Mouse (Mus musculus): ENCODE results near the gene Keg1. TPM values are rescaled to one million over a fixed set of nuclear protein-coding genes. Genes with fewer than 3 reads are reported as not detected.

Gene Keg1
- polyA plus RNA-seq, 1 experiment from 2014 or later: not detected

DNA sequence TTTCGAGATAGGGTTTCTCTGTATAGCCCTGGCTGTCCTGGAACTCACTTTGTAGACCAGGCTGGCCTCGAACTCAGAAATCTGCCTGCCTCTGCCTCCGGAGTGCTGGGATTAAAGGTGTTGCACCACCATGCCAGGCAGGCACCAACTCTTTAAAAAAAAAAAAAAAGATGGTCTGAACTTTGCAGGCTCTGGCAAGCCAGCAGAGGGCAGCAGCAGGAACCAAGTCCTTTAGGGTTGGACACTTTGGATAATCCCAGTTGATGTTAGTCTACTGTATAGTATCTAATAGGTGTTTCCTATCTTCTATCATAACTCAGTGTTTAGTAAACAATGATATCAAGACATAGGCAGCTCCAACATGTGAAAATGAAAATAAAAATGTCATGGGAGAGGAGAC lies 26.7 kb downstream of the Keg1 start:
- Histone ChIP-seq H3K79me2 (ENCODE audit: inconsistent target) (no peaks in the 10 kb centered on the region), H3K36me3 (ENCODE audit: inconsistent target) (no peaks in the 10 kb centered on the region), H3K4me3 (ENCODE audit: inconsistent target) (no peak overlapping the region), H3K27ac (no peak overlapping the region)
- WGBS (ENCODE audit: missing documents): no CpG with 5 or more reads among the region's 3 CpGs

DNA sequence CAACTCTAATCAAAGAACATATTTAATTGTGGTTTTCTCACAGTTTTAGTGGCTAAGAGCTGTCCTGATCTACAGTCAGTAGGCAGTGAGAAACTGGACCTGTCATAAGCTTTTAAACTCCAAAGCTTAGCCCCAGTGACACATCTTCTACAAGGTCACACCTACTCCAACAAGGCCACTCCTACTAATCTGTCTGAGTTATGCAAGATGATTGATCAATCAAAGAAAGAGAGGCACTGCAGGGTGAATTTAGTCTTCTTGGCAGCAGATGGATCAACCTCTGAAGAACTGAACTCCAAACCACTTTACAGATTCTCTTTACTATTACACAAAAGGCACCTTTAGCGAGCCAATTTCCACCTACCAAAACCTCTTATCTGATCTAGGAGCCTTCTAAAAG lies 30.3 kb downstream of the Keg1 start:
- H3K36me3 ChIP-seq (ENCODE audit: inconsistent target): no peaks in the 10 kb centered on the region
- WGBS (ENCODE audit: missing documents): 88% methylated on average over 1 of the region's 1 CpGs
- H3K27ac ChIP-seq: no peak overlapping the region
- no peak overlapping the region for H3K4me3 ChIP-seq (ENCODE audit: inconsistent target)
- no peaks in the 10 kb centered on the region for H3K79me2 ChIP-seq (ENCODE audit: inconsistent target)

DNA sequence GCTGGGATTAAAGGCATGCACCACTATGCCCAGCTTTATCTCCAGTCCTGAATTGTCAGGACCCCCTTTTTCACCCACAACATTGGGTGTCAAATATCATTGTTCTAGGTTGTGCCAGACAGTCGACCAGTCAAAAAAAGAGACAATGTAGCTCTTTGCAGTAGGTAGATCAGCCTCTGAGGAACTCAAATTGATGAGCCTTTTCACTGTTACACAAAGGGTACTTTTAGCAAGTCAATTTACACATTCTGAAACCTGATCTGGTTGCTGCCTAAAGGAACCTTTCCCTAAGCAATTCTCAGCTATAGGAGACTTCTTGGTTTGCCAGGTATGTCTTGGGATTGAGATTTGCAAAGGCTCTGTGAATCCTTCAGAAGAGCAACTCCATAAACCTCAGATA lies 35.5 kb downstream of the Keg1 start:
- Histone ChIP-seq H3K4me3 (ENCODE audit: inconsistent target) (no peak overlapping the region), H3K36me3 (ENCODE audit: inconsistent target) (no peaks in the 10 kb centered on the region), H3K27ac (peak overlapping the region; percentile 65), H3K79me2 (ENCODE audit: inconsistent target) (no peaks in the 10 kb centered on the region)
- 72% methylated on average over 1 of the region's 1 CpGs for whole genome bisulfite sequencing (ENCODE audit: missing documents)

DNA sequence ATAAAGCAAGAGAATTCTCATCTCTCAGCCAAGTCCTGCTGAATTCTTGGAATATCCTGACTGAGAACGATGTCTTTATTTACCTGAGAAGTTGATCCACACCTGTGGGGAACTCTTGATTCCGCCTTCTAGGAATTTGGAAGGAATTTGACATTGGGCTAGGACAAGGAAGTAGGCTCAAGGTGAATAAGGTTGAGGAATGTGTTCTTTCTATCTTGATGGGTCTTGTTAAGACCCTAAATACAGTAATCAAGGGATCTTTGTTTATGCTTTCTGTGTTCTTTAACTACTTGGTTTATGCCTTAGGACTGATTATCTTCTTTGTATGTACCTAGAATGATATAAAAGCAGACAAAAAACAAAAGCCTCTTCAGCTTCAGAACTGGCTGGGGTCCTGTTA lies 36.4 kb downstream of the Keg1 start:
- no peaks in the 10 kb centered on the region for H3K79me2 ChIP-seq (ENCODE audit: inconsistent target)
- 94% methylated on average over 2 of the region's 2 CpGs for WGBS (ENCODE audit: missing documents)
- no peak overlapping the region for H3K27ac ChIP-seq
- no peaks in the 10 kb centered on the region for H3K36me3 ChIP-seq (ENCODE audit: inconsistent target)
- no peak overlapping the region for H3K4me3 ChIP-seq (ENCODE audit: inconsistent target)

DNA sequence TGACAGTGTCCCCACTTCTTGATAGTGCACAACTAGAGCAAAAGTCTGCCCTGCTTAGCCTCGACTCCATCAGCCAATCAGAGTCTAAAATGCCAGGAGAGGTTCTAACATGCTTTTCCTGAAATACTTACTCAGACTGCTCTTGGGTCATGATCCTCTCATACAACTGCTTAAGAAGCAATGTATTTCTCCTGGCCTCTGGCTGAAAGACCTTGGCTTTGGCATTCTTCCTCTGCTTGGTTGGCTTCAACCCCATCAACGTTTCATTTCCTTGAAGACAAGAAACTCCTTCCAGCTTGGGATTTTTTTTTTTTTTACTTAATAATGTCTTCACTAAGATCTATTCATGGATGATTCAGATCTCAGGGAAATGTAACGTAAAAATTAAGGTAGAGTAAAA lies 60.7 kb downstream of the Keg1 start:
- no peak overlapping the region for H3K4me3 ChIP-seq (ENCODE audit: inconsistent target)
- H3K27ac ChIP-seq: no peak overlapping the region
- WGBS (ENCODE audit: missing documents): 90% methylated on average over 3 of the region's 3 CpGs
- no peaks in the 10 kb centered on the region for H3K79me2 ChIP-seq (ENCODE audit: inconsistent target)
- H3K36me3 ChIP-seq (ENCODE audit: inconsistent target): no peaks in the 10 kb centered on the region

DNA sequence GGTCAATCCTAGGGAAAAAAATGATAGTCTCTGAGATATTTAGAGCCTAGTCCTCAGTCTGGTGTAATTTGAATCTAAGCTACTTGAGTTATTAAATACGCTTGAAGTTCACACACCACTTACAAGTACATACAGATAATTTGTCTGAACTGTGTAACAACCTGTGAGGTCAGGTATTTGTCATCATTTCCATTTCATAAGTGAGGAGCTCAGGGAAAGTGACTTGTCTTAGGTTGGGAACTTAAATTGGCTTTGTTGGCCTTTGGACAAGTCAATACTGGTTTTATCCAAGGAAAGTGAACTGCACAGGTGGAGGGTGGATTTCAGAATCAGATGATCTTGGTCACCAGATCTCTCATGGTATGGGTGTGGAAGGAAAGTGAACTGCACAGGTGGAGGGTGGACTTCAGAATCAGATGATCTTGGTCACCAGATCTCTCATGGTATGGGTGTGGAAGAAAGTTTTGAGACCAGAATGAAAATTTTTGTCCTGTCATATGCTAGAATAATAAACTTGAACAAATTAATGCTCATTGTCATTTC lies 63.4 kb downstream of the Keg1 start:
- Histone ChIP-seq H3K79me2 (ENCODE audit: inconsistent target) (no peaks in the 10 kb centered on the region), H3K36me3 (ENCODE audit: inconsistent target) (0 out of 2 replicates have a peak, but pooled peaks cover 2% of the 10 kb centered on the region), H3K4me3 (ENCODE audit: inconsistent target) (no peak overlapping the region), H3K27ac (no peak overlapping the region)
- WGBS (ENCODE audit: missing documents): no CpG with 5 or more reads among the region's 1 CpGs

DNA sequence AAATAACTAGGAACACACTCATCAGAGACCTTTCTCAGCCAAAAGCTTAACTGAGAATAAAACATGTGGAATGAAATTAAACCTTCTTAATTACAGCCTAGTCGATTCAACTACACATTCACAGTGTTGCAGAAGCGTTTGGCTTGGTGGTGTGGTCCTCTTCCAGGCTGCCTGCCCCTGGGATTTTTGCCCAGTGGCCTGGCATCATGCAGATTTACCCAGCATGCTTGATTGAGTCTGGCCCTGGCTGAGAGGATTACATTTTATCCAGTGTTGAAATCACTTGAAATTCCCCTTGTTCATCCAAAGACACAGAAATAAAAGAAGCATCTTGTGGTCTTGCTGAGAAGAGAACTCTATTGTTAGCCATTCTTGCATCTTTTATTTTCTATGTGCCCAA lies 64.1 kb downstream of the Keg1 start:
- no peak overlapping the region for H3K4me3 ChIP-seq (ENCODE audit: inconsistent target)
- no peak overlapping the region for H3K27ac ChIP-seq
- WGBS (ENCODE audit: missing documents): 86% methylated on average over 2 of the region's 2 CpGs
- H3K79me2 ChIP-seq (ENCODE audit: inconsistent target): no peaks in the 10 kb centered on the region
- 0 out of 2 replicates have a peak, but pooled peaks cover 5% of the 10 kb centered on the region for H3K36me3 ChIP-seq (ENCODE audit: inconsistent target)

DNA sequence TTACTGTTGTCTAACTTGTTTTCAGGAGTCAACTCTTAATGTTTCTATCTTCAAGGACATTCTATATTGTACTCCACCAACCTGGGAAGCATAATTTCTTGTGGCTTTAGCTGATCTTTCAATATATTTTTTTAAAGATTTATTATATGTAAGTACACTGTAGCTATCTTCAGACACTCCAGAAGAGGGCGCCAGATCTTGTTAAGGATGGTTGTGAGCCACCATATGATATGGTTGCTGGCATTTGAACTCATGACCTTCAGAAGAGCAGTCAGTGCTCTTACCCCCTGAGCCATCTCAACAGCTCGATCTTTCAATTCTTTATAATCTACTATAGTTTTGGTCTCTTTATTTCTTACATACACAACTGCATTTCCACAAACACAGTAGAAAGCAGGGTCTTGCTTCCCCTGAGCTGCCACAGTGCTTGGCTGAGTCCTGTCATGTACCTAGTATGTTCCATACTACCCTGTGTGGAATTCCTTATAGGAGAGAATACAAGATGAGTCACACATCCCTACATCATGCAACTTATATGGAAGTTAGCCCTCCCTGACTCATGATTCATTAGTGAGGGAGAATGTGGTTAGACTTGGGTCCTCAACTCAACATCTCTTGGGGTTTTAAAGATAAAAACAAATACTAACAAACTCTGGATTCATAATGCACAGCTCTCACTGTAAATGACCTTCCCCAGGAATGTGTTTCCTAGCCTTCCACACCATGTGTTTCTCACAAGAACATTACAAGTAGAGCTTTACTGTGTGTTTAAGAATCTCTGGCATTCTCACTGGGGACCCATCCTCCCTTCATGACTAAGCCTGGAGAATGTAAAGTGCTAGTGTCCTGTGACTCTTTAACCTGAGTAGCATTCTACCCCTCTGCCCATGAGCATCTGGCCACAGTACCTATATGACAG lies 66.9 kb downstream of the Keg1 start:
- Histone ChIP-seq H3K27ac (no peak overlapping the region), H3K79me2 (ENCODE audit: inconsistent target) (no peaks in the 10 kb centered on the region), H3K4me3 (ENCODE audit: inconsistent target) (no peak overlapping the region), H3K36me3 (ENCODE audit: inconsistent target) (0 out of 2 replicates have a peak, but pooled peaks cover 22% of the 10 kb centered on the region)
- 62% methylated on average over 2 of the region's 2 CpGs for WGBS (ENCODE audit: missing documents)

DNA sequence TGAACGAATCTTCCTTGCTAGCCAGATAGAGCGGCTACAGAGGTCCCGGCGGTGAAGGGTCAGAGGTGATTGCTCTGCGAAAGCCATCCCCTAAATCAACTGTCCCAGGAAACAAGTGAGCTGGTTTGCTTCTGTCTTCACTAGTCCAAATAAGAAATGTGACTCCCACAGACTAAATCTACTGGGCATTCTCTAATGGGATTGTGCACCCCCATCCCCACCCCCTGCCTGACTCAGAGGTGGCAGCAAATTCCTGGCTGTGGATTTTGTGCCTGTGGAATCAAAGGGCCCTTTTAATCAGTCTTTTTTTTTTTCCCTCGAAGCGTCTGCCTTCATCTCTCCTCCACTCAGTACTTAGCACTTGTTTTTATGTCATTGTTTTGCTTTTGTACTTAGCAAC lies 69.7 kb downstream of the Keg1 start, which contains the start of gene Cntf:
Gene Cntf, minus strand, starts transcription at position 325 of the 400 bp plus-strand sequence.
- H3K36me3 ChIP-seq (ENCODE audit: inconsistent target): peaks cover 44% of the 10 kb centered on the region
- peaks cover 11% of the 10 kb centered on the region; the same call in 1 of the 2 replicates for H3K79me2 ChIP-seq (ENCODE audit: inconsistent target)
- WGBS (ENCODE audit: missing documents): 91% methylated on average over 6 of the region's 7 CpGs
- H3K4me3 ChIP-seq (ENCODE audit: inconsistent target): no peak within 1 kb of the TSS
- no peak within 1 kb of the TSS for H3K27ac ChIP-seq

Other genes starting within 250 kb of the Keg1 start
- 2,177 to 2,766 TPM (median 2,684 TPM) in 3 replicates for gene Mpeg1, start 235.0 kb upstream of the Keg1 start, polyA plus RNA-seq (2018)
- 17.5 to 35.6 TPM (median 30.8 TPM) in 3 replicates for gene Dtx4, start 194.3 kb upstream of the Keg1 start, polyA plus RNA-seq (2018)
- gene Fam111a, start 150.0 kb upstream of the Keg1 start, polyA plus RNA-seq (2018): 55.9 to 176 TPM (median 125 TPM) in 3 replicates
- gene Gm4952, start 95.8 kb upstream of the Keg1 start, polyA plus RNA-seq (2018): not detected in 3 replicates
- not detected in 3 replicates for gene Glyat, start 62.5 kb upstream of the Keg1 start, polyA plus RNA-seq (2018)
- gene Olfr1442, start 25.3 kb upstream of the Keg1 start, polyA plus RNA-seq (2018): not detected in 3 replicates
- gene Olfr1443, start 17.7 kb upstream of the Keg1 start, polyA plus RNA-seq (2018): not detected in 3 replicates
- 0.42 to 0.85 TPM (median 0.52 TPM) in 3 replicates for gene Cntf, start 69.8 kb downstream of the Keg1 start, polyA plus RNA-seq (2018)
- gene Zfp91, start 100.3 kb downstream of the Keg1 start, polyA plus RNA-seq (2018): 50.8 to 76.2 TPM (median 59.4 TPM) in 3 replicates
- gene Lpxn, start 100.4 kb downstream of the Keg1 start, polyA plus RNA-seq (2018): 84.8 to 185 TPM (median 109 TPM) in 3 replicates
- gene Gm5244, start 150.9 kb downstream of the Keg1 start, polyA plus RNA-seq (2018): not detected in 3 replicates
- gene Olfr1444, start 161.5 kb downstream of the Keg1 start, polyA plus RNA-seq (2018): 0.14 to 0.44 TPM (median 0.25 TPM) in 3 replicates
- not detected in 3 replicates for gene Olfr1445, start 188.1 kb downstream of the Keg1 start, polyA plus RNA-seq (2018)
- gene Olfr1446, start 197.7 kb downstream of the Keg1 start, polyA plus RNA-seq (2018): not detected in 3 replicates
- gene Olfr1447, start 208.0 kb downstream of the Keg1 start, polyA plus RNA-seq (2018): not detected in 3 replicates
- gene Olfr1448, start 228.6 kb downstream of the Keg1 start, polyA plus RNA-seq (2018): not detected in 3 replicates
- not detected in 3 replicates for gene Olfr1449, start 235.1 kb downstream of the Keg1 start, polyA plus RNA-seq (2018)

Data from macrophage (primary cell).